Mouse (Mus musculus) E14TG2a.4 (cell line): ENCODE results near the gene Slc39a11.

ENCODE experiments used
- CTCF ChIP-seq: conservative IDR thresholded peaks from 2 replicates; pipeline ENCODE4 v1.5.1; 2014; ENCODE audit warnings: low read length
- NANOG ChIP-seq: IDR thresholded peaks from 2 replicates; pipeline ENCODE4 v1.6.1; 2014; ENCODE audit warnings: borderline replicate concordance, low read length, mixed read lengths

DNA sequence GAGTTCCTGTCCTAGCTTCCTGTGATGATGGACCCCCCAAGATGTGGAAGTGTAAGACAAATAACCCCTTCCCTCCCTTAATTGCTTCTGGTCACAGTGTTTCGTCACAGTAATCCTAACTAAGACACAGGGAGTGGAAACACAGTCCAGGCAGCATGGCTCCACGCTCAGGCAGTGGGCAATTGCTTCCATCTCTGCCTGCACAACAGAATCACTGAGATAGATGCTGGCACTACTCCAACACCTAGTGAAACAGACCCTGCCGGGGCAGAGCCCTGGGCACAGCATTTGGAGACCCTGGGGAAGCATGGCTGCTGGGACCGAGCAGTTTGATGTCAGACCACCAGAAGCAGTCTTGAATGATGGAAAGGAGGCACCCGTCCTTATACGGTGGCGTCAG, 115.9 kb downstream of the Slc39a11 start:
- no peak for TF ChIP-seq CTCF
- TF ChIP-seq NANOG: no peak
